Mouse (Mus musculus) lung, embryonic 15.5 days (tissue): ENCODE results near the gene Pcif1. TPM values are rescaled to one million over a fixed set of nuclear protein-coding genes. Genes with fewer than 3 reads are reported as not detected.

Experiments used
- ATAC-seq: fragments of 200-750 bp; cut with Nextera tagmentation; 2 replicates; pipeline ENCODE4 v1.8.0; 2017; ENCODE audit warnings: moderate number of reproducible peaks, borderline replicate concordance; ENCODE audit not compliant: low FRiP score, low TSS enrichment; ENCODE audit errors: extremely low read depth
- H3K27ac ChIP-seq: fragments of 300-500 bp; sonication (generic); 2 replicates; pipeline ENCODE4 v1.5.1; 2015; ENCODE audit warnings: moderate library complexity, mild to moderate bottlenecking, inconsistent platforms
- H3K27me3 ChIP-seq: fragments of 300-500 bp; sonication (generic); 2 replicates; pipeline ENCODE4 v1.6.1; 2015; ENCODE audit warnings: inconsistent platforms
- H3K36me3 ChIP-seq: fragments of 300-500 bp; sonication (generic); 2 replicates; pipeline ENCODE4 v1.6.1; 2015; ENCODE audit warnings: inconsistent platforms
- H3K4me1 ChIP-seq: fragments of 300-500 bp; sonication (generic); 2 replicates; pipeline ENCODE4 v1.6.1; 2015; ENCODE audit warnings: inconsistent platforms
- H3K4me2 ChIP-seq: fragments of 300-500 bp; sonication (generic); 2 replicates; pipeline ENCODE4 v1.6.1; 2015; ENCODE audit warnings: inconsistent platforms, mild to moderate bottlenecking, moderate library complexity
- H3K4me3 ChIP-seq: fragments of 300-500 bp; sonication (generic); 2 replicates; pipeline ENCODE4 v1.5.1; 2015; ENCODE audit warnings: mild to moderate bottlenecking, inconsistent platforms
- H3K9ac ChIP-seq: fragments of 300-500 bp; sonication (generic); 2 replicates; pipeline ENCODE4 v1.6.1; 2015; ENCODE audit warnings: inconsistent platforms
- H3K9me3 ChIP-seq: fragments of 300-500 bp; sonication (generic); 2 replicates; pipeline ENCODE4 v1.6.1; 2016; ENCODE audit warnings: inconsistent platforms
- WGBS: fragments of 180-500 bp; shearing (Covaris S2); methylation state at CpG from one replicate; pipeline ENCODE4 v1.1.7; 2015; 5-methylcytosine and 5-hydroxymethylcytosine counted together
- polyA plus RNA-seq: library from polyadenylated mRNA; unstranded; fragments of >200 nt; fragmentation: Nextera tagmentation; extraction: Ambion mirVana; gene quantifications from 2 replicates; pipeline ENCODE4 v1.2.1, GENCODE M21; 2015

Pcif1 gene
- polyA plus RNA-seq, 1 experiment from 2014 or later = 74.4 TPM

DNA sequence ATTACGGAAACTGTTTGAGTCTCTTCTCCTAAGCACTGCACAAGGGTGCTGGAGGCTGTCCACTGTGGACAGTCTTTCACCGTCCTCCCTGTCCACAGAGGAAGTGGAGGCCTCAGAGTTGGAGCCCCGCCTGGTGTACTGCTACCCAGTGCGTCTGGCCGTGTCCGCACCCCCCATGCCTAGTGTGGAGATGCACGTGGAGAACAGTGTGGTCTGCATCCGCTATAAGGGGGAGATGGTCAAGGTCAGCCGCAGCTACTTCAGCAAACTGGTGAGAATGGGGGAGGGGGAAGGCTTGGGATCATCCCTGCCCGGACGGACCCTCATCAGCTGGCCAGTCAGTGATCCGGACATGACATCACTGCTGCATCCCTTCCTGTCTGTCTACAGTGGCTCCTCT lies 9.9 kb downstream of the Pcif1 start:
- H3K36me3 ChIP-seq = peaks cover 98% of the 10 kb centered on the region
- H3K4me1 ChIP-seq = peaks cover 14% of the 10 kb centered on the region
- H3K9me3 ChIP-seq = no peaks in the 10 kb centered on the region
- no peak overlapping the region for H3K27ac ChIP-seq
- no peak overlapping the region for H3K4me3 ChIP-seq
- WGBS = 75% methylated on average over 12 of the region's 12 CpGs
- H3K4me2 ChIP-seq = no peak overlapping the region
- H3K27me3 ChIP-seq = no peaks in the 10 kb centered on the region
- no peak for ATAC-seq
- H3K9ac ChIP-seq = no peak overlapping the region

- H3K36me3 ChIP-seq = peaks cover 99% of the 10 kb centered on the region
- no peak for ATAC-seq
- no peak overlapping the region for H3K4me2 ChIP-seq
- no peaks in the 10 kb centered on the region for H3K27me3 ChIP-seq
- peaks cover 14% of the 10 kb centered on the region for H3K4me1 ChIP-seq
- 86% methylated on average over 2 of the region's 2 CpGs for WGBS
- H3K9ac ChIP-seq = no peak overlapping the region
- H3K27ac ChIP-seq = no peak overlapping the region
- H3K9me3 ChIP-seq = no peaks in the 10 kb centered on the region
- no peak overlapping the region for H3K4me3 ChIP-seq
These were observed 10.9 kb downstream of the Pcif1 start for GRCm38 (mm10) chr2:164889960-164890359.

- Histone ChIP-seq H3K27ac (no peak overlapping the region), H3K4me3 (no peak overlapping the region), H3K36me3 (peaks cover 99% of the 10 kb centered on the region), H3K9ac (no peak overlapping the region), H3K4me1 (peaks cover 10% of the 10 kb centered on the region), H3K9me3 (no peaks in the 10 kb centered on the region), H3K4me2 (no peak overlapping the region), H3K27me3 (no peaks in the 10 kb centered on the region)
- ATAC-seq = no peak
- WGBS = 86% methylated on average over 24 of the region's 24 CpGs
These were observed 11.4 kb downstream of the Pcif1 start for GRCm38 (mm10) chr2:164890411-164891049.

- Histone ChIP-seq H3K36me3 (peaks cover 100% of the 10 kb centered on the region), H3K4me3 (no peak overlapping the region), H3K4me2 (no peak overlapping the region), H3K27me3 (no peaks in the 10 kb centered on the region), H3K4me1 (peaks cover 3% of the 10 kb centered on the region; the same call in 1 of the 2 replicates), H3K9me3 (no peaks in the 10 kb centered on the region), H3K27ac (no peak overlapping the region), H3K9ac (no peak overlapping the region)
- WGBS = 81% methylated on average over 12 of the region's 13 CpGs
- ATAC-seq = no peak
These were observed 12.1 kb downstream of the Pcif1 start for GRCm38 (mm10) chr2:164891056-164891834.

DNA sequence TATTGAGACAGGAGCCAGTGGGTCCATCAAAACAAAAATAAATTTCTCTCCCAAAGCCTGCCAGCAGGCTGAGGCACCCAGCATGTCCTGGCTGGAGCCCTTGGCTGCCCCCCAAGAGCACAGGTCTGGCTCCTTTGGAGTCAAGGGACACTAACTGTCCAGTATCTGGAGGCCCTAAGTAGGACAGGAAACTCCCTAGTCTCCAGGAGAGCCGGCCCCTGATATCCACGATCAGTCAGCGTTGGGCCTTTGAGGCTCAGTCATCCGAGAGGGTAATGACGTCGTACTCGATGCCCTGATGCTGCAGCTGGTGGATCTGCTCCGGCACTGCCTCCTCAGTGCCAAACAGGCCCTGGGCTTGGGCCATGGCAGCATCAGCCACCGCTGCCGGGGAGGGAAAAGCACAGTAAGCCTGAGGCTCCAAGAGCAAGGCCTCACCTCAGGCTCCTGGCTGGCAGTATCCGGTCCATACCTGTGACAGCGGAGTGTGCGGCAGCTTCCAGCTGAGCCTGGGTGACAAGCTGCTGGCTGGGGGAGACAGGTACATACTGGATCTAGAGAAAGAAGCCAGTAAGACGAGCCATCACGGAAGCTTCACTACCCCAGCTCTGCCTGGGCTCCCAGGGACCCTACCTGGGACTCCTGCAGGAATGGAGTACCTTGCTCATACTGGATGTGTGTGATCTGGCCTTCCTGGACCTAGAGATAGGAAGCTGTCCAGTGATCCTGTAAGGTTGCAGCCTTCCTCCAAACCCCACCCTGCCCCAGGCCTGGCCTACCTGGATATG lies 13.0 kb downstream of the Pcif1 start:
- no peaks in the 10 kb centered on the region for H3K27me3 ChIP-seq
- H3K4me3 ChIP-seq = no peak overlapping the region
- H3K27ac ChIP-seq = no peak overlapping the region
- H3K36me3 ChIP-seq = peaks cover 100% of the 10 kb centered on the region
- no peak overlapping the region for H3K4me2 ChIP-seq
- no peaks in the 10 kb centered on the region for H3K4me1 ChIP-seq
- H3K9ac ChIP-seq = no peak overlapping the region
- no peak for ATAC-seq
- 87% methylated on average over 15 of the region's 15 CpGs for WGBS
- no peaks in the 10 kb centered on the region for H3K9me3 ChIP-seq

GRCm38 (mm10) chr2:164892696-164893216 lies 13.7 kb downstream of the Pcif1 start:
- Histone ChIP-seq H3K27me3 (no peaks in the 10 kb centered on the region), H3K36me3 (peaks cover 100% of the 10 kb centered on the region), H3K9me3 (no peaks in the 10 kb centered on the region), H3K4me2 (no peak overlapping the region), H3K9ac (no peak overlapping the region), H3K27ac (no peak overlapping the region), H3K4me1 (no peaks in the 10 kb centered on the region), H3K4me3 (no peak overlapping the region)
- ATAC-seq = no peak
- WGBS = 90% methylated on average over 6 of the region's 6 CpGs

- H3K4me2 ChIP-seq = no peak overlapping the region
- H3K27ac ChIP-seq = no peak overlapping the region
- H3K4me3 ChIP-seq = no peak overlapping the region
- H3K9me3 ChIP-seq = no peaks in the 10 kb centered on the region
- ATAC-seq = no peak
- H3K36me3 ChIP-seq = peaks cover 100% of the 10 kb centered on the region
- 49% methylated on average over 5 of the region's 5 CpGs for WGBS
- no peaks in the 10 kb centered on the region for H3K27me3 ChIP-seq
- no peak overlapping the region for H3K9ac ChIP-seq
- no peaks in the 10 kb centered on the region for H3K4me1 ChIP-seq
These were observed 14.9 kb downstream of the Pcif1 start for GRCm38 (mm10) chr2:164894048-164894447.

- H3K4me2 ChIP-seq = no peak overlapping the region
These were observed 15.5 kb downstream of the Pcif1 start for GRCm38 (mm10) chr2:164894644-164895043.

DNA sequence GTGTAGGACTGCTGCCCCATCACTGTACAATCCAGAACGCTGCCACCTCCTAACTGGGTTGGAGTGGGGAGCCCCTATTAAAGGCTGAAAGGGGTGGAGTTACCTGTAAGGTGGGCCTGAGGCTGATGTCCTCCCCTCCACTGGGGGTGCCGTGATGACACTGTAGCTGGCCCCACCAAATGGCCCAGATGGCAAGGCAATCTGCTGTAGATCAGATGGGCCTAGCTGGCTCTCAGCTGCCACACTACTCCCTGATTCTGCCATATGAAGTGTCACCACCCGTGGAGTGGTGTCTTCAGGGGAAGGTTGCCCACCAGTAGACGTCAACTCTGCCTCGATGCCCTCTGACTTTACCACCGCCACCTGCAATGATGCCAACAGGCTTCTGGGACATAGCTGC lies 16.8 kb downstream of the Pcif1 start:
- ATAC-seq = no peak
- WGBS = 89% methylated on average over 6 of the region's 6 CpGs
- Histone ChIP-seq H3K4me3 (no peak overlapping the region), H3K9ac (no peak overlapping the region), H3K36me3 (peaks cover 100% of the 10 kb centered on the region), H3K9me3 (no peaks in the 10 kb centered on the region), H3K27me3 (no peaks in the 10 kb centered on the region), H3K4me1 (no peaks in the 10 kb centered on the region), H3K27ac (no peak overlapping the region), H3K4me2 (no peak overlapping the region)

More at GRCm38 (mm10) chr2:164894644-164895043, 15.5 kb downstream of the Pcif1 start:
- Histone ChIP-seq H3K4me3 (no peak overlapping the region), H3K4me1 (no peaks in the 10 kb centered on the region), H3K9ac (no peak overlapping the region), H3K27ac (no peak overlapping the region), H3K36me3 (peaks cover 100% of the 10 kb centered on the region), H3K9me3 (no peaks in the 10 kb centered on the region), H3K27me3 (no peaks in the 10 kb centered on the region)
- 77% methylated on average over 1 of the region's 1 CpGs for WGBS
- no peak for ATAC-seq

DNA sequence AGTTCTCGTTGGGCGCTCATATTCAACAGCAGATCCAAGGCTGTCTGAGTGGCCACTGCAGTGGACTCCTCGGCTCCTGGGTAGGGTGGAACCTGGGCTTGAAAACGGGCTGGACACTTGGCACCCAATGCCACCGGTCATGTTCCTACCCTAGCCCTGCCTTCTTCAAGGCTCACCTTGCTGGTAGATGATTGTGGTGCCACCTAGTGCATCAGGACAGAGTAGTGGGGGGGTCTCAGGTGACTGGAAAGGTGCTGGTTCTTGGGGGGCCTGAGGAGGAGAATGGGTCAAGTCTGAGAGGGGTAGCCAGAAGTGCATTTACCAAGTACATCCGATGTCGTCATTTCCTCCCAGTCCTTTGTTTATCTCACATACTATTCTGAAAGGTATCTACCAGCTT lies 18.9 kb downstream of the Pcif1 start:
- Histone ChIP-seq H3K9me3 (no peaks in the 10 kb centered on the region), H3K4me3 (no peak overlapping the region), H3K4me2 (no peak overlapping the region), H3K4me1 (no peaks in the 10 kb centered on the region), H3K36me3 (peaks cover 100% of the 10 kb centered on the region), H3K27me3 (no peaks in the 10 kb centered on the region), H3K9ac (no peak overlapping the region), H3K27ac (no peak overlapping the region)
- no peak for ATAC-seq
- WGBS = 85% methylated on average over 7 of the region's 7 CpGs

DNA sequence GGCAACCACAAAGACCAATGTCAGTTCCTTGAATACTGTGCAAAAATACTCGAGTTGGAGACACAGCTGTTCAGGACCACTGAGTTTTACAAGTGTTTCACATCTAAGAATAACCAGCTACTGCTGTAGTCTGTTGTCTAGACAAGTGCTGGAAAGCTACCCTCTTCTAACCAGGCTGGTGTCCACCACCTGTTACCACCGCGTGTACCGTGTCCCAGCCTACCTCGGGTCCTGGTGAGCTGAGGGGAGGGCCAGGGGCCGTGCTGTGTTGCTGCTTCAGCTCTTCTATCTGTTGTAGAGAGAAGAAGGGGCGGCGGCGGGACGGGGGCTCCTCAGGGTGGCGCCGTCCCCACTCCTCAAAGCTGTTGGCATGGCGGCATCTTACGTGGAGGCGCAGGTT lies 19.9 kb downstream of the Pcif1 start:
- Histone ChIP-seq H3K9me3 (no peaks in the 10 kb centered on the region), H3K4me3 (no peak overlapping the region), H3K36me3 (peaks cover 95% of the 10 kb centered on the region), H3K27me3 (no peaks in the 10 kb centered on the region), H3K4me2 (no peak overlapping the region), H3K4me1 (no peaks in the 10 kb centered on the region), H3K9ac (no peak overlapping the region), H3K27ac (no peak overlapping the region)
- 91% methylated on average over 15 of the region's 15 CpGs for WGBS
- ATAC-seq = no peak
